Mouse (Mus musculus): ENCODE measurements around the gene Ctc1. TPM values are rescaled to one million over a fixed set of nuclear protein-coding genes. Genes with fewer than 3 reads are reported as not detected.

The Ctc1 gene
- polyA plus RNA-seq, 1 experiment from 2014 or later = 90.9 TPM

DNA sequence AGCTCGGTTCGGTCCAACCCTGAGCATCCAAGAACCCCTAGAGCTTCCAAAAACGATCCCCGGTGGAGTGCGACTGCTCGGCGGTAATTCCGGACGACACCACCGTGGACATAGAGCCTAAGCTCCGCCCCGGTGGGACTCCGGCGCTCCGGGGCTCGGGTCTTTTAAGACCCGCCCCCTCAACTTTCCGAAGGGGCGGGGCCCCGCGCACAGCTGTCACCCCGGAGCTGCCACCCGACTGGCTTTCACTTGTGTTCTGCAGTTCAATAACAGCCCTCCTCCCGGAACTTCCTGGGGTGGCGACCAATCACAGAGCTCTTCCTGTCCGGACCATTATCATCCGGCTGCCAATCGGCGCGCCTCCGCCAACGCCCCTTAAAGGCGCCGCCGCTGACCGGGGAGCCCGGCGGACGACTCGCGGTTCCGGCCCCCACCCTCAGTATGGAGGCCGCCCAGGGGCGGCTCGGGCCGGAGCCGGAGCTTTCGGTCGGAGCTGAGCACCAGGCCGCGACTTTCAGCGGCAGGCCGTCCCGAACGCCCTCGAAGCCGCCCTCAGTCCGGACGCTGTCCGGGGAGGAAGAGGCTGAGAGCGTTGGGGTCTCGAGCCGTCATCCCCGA is 43.8 kb downstream of the Ctc1 start, which contains the start of gene Borcs6:
Gene Borcs6, plus strand, starts transcription at position 361 of the 618 bp plus-strand sequence.
- Histone ChIP-seq H3K36me3 (peaks cover under 1% of the 10 kb centered on the region; the same call in 1 of the 2 replicates), H3K27ac (peak within 1 kb of the TSS; percentile 93), H3K9me3 (no peaks in the 10 kb centered on the region), H3K27me3 (ENCODE audit: insufficient read depth, poor library complexity, severe bottlenecking) (peaks cover 8% of the 10 kb centered on the region; the same call in 1 of the 2 replicates), H3K4me1 (replicated peaks) (peaks cover 41% of the 10 kb centered on the region), H3K4me3 (peak within 1 kb of the TSS; percentile 83)
- under 1% methylated on average over 64 of the region's 64 CpGs for WGBS
- DNase-seq (ENCODE audit: low spot score) = peak; percentile 96

DNA sequence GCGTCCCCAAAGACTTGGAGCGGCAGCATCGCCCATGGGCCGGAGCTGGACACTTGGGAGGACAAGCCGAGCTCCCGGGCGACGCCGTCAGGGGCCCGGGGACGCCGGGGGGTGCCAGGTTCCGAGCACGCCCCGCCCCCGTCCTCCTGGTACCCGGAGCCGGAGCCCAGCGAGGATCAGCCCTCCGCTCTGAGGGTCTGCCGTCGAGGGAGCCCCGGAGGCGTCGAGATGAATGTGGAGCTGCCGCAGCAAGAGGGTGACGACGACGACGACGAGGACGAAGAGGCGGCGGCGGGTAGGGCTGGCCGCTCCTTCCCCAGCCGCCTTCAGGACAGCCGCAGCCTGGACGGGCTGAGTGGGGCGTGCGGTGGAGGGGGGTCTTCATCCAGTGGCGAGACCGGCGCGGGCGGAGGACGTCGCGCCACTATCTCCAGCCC is 44.3 kb downstream of the Ctc1 start:
- Histone ChIP-seq H3K9me3 (no peaks in the 10 kb centered on the region), H3K36me3 (no peaks in the 10 kb centered on the region), H3K4me1 (replicated peaks) (peaks cover 47% of the 10 kb centered on the region), H3K27ac (peak overlapping the region; percentile 93), H3K27me3 (ENCODE audit: insufficient read depth, poor library complexity, severe bottlenecking) (peaks cover 8% of the 10 kb centered on the region; the same call in 1 of the 2 replicates), H3K4me3 (peak overlapping the region; percentile 83)
- no peak for DNase-seq (ENCODE audit: low spot score)
- under 1% methylated on average over 49 of the region's 49 CpGs for WGBS

- Histone ChIP-seq H3K27ac (peak overlapping the region; percentile 93), H3K36me3 (no peaks in the 10 kb centered on the region), H3K4me3 (peak overlapping the region; percentile 83), H3K9me3 (no peaks in the 10 kb centered on the region), H3K4me1 (replicated peaks) (peaks cover 47% of the 10 kb centered on the region), H3K27me3 (ENCODE audit: insufficient read depth, poor library complexity, severe bottlenecking) (peaks cover 8% of the 10 kb centered on the region; the same call in 1 of the 2 replicates)
- WGBS = under 1% methylated on average over 40 of the region's 40 CpGs
- peak; percentile 46 for DNase-seq (ENCODE audit: low spot score)
Observed at GRCm38 (mm10) chr11:69060448-69061254, 44.9 kb downstream of the Ctc1 start.

GRCm38 (mm10) chr11:69061255-69061912 is 45.7 kb downstream of the Ctc1 start:
- peak overlapping the region; percentile 93 for H3K27ac ChIP-seq
- peaks cover 14% of the 10 kb centered on the region for H3K27me3 ChIP-seq (ENCODE audit: insufficient read depth, poor library complexity, severe bottlenecking)
- WGBS = 8% methylated on average over 17 of the region's 17 CpGs
- H3K4me3 ChIP-seq = peak overlapping the region; percentile 83
- no peaks in the 10 kb centered on the region for H3K9me3 ChIP-seq
- no peak for DNase-seq (ENCODE audit: low spot score)
- H3K36me3 ChIP-seq = no peaks in the 10 kb centered on the region
- peaks cover 54% of the 10 kb centered on the region for H3K4me1 ChIP-seq (replicated peaks)

GRCm38 (mm10) chr11:69062194-69062760 is 46.6 kb downstream of the Ctc1 start:
- no peaks in the 10 kb centered on the region for H3K9me3 ChIP-seq
- peak; percentile 72 for DNase-seq (ENCODE audit: low spot score)
- H3K36me3 ChIP-seq = no peaks in the 10 kb centered on the region
- peaks cover 15% of the 10 kb centered on the region for H3K27me3 ChIP-seq (ENCODE audit: insufficient read depth, poor library complexity, severe bottlenecking)
- under 1% methylated on average over 17 of the region's 17 CpGs for WGBS
- H3K4me1 ChIP-seq (replicated peaks) = peaks cover 62% of the 10 kb centered on the region
- peak overlapping the region; percentile 50; the same call in 1 of the 2 replicates for H3K27ac ChIP-seq
- peak overlapping the region; percentile 83 for H3K4me3 ChIP-seq

DNA sequence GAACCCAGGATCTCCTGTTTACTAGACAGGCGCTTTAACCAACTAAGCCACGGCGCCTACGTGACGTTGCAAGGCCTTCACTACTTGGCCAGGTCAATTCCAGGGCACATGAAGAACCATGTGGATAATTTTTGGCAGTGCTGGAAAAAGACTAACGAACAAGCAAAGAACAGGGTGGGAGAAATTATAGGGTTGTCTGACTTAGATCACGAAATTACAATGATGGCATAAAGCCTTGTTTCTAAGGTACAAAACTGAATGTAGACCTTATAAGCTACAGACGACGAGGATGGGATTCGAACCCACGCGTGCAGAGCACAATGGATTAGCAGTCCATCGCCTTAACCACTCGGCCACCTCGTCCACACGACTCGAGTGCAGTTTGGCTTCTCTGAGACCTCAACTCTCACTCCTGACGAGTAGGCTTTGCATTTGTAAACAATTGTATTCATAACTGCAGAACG is 47.1 kb downstream of the Ctc1 start:
- peaks cover 62% of the 10 kb centered on the region for H3K4me1 ChIP-seq (replicated peaks)
- H3K9me3 ChIP-seq = no peaks in the 10 kb centered on the region
- DNase-seq (ENCODE audit: low spot score) = peak; percentile 94
- H3K4me3 ChIP-seq = peak overlapping the region; percentile 83
- H3K27me3 ChIP-seq (ENCODE audit: insufficient read depth, poor library complexity, severe bottlenecking) = peaks cover 15% of the 10 kb centered on the region
- peak overlapping the region; percentile 67; the same call in 1 of the 2 replicates for H3K27ac ChIP-seq
- no peaks in the 10 kb centered on the region for H3K36me3 ChIP-seq
- under 1% methylated on average over 19 of the region's 19 CpGs for WGBS

DNA sequence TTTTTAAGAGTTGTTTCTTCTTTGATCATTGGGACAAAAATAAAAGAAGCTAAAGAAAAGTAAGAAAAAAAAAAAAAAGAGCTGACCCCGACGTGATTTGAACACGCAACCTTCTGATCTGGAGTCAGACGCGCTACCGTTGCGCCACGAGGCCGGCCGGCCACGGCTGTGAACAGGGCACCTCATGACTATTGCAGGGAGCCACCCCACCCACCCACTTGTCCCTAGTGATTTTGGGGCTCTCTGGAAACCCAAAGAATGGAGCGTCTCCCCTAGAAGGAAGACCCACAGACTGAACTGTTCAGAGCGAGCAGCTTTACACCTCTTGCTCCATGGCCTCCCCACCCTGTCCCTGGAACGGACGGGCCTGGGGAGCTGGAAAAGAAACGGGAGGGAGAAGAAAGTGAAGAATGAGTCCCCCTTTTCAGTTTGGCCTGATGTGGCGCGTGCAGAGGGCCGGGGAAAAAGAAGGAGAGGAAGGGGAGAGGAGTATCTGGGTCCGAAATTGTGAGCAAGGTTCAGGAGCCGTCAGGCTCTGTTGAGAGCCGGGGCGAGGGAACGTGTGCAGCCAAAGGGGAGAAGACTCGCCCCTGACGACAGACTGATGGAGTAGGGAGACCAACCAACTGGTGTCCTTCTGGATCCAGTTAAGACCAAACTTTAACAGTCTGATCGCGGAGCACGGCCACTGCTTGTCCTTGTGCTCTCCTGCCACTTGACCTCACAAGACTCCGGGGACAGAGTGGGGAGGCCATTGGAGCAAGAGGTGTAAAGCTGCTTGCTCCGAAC is 47.9 kb downstream of the Ctc1 start:
- no peaks in the 10 kb centered on the region for H3K9me3 ChIP-seq
- under 1% methylated on average over 31 of the region's 31 CpGs for WGBS
- peaks cover 15% of the 10 kb centered on the region for H3K27me3 ChIP-seq (ENCODE audit: insufficient read depth, poor library complexity, severe bottlenecking)
- peak; percentile 94 for DNase-seq (ENCODE audit: low spot score)
- H3K27ac ChIP-seq = peak overlapping the region; percentile 89
- H3K36me3 ChIP-seq = no peaks in the 10 kb centered on the region
- peak overlapping the region; percentile 83 for H3K4me3 ChIP-seq
- peaks cover 54% of the 10 kb centered on the region for H3K4me1 ChIP-seq (replicated peaks)

- Histone ChIP-seq H3K36me3 (no peaks in the 10 kb centered on the region), H3K27me3 (ENCODE audit: insufficient read depth, poor library complexity, severe bottlenecking) (peaks cover 15% of the 10 kb centered on the region), H3K27ac (peak overlapping the region; percentile 89), H3K9me3 (no peaks in the 10 kb centered on the region), H3K4me1 (replicated peaks) (peaks cover 49% of the 10 kb centered on the region), H3K4me3 (peak overlapping the region; percentile 83)
- WGBS = 47% methylated on average over 9 of the region's 9 CpGs
- DNase-seq (ENCODE audit: low spot score) = no peak
Observed at GRCm38 (mm10) chr11:69064259-69065133, 48.8 kb downstream of the Ctc1 start.

DNA sequence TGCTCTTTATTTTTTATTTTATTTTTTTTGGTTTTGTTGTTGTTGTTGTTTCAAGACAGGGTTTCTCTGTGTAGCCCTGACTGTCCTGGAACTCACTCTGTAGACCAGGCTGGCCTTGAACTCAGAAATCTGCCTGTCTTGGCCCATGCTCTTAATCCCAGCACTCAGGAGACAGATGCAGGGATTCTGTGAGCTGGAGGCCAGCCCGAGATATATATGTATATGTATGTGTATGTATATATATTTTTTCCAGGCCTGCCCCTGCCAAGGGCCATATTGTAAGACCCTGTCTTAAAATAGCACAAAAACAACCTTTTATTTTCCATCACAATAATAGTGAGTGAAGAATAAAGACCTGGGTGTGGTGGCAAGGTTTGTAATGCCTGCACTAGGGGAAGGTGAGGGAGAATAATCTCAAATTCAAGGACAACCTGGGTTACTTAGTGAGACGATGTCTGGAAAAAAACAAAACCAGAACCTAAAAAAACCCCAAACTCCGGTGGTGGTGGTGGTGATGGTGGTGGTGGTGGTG is 49.7 kb downstream of the Ctc1 start:
- 58% methylated on average over 3 of the region's 3 CpGs for WGBS
- H3K4me1 ChIP-seq (replicated peaks) = peaks cover 53% of the 10 kb centered on the region
- H3K4me3 ChIP-seq = peak overlapping the region; percentile 65

DNA sequence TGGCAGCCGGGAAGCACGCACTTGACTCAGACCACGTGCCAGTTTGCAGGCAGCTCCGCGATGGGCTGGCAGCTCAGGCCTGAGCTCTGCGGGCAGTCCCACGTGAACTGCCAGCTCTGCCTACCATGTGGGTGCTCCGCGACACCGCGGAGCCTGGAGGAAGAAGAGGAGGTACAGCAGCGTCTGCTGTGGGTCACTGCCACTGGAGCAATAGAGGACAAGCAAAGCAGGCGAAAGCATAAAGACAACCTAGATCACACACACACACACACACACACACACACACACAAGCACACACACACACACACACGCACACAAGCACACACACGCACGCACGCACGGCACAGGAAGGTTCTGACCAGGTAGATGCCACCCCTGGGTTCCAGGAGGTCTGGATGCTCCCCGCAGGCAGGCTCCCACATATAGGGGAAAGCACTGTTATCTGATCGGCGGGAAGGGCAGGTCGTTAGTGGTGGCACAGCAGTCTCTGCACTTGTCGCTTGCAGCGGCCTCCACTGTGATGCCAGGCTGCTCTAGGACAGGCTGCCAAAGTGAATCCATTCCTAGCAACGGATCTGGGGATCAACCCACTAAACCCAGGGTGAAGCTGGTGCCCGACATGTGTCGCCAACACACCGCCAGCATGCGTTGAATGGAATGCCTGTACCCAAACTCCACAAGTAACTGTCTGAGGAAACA is 50.6 kb downstream of the Ctc1 start:
- peaks cover 50% of the 10 kb centered on the region for H3K4me1 ChIP-seq (replicated peaks)
- peak overlapping the region; percentile 65 for H3K4me3 ChIP-seq

More for the DNA sequence above, 49.7 kb downstream of the Ctc1 start:
- Histone ChIP-seq H3K27me3 (ENCODE audit: insufficient read depth, poor library complexity, severe bottlenecking) (peaks cover 15% of the 10 kb centered on the region), H3K27ac (no peak overlapping the region), H3K9me3 (no peaks in the 10 kb centered on the region), H3K36me3 (no peaks in the 10 kb centered on the region)
- no peak for DNase-seq (ENCODE audit: low spot score)

More for the DNA sequence above, 50.6 kb downstream of the Ctc1 start:
- 2% methylated on average over 29 of the region's 29 CpGs for WGBS
- H3K36me3 ChIP-seq = no peaks in the 10 kb centered on the region
- peaks cover 11% of the 10 kb centered on the region for H3K27me3 ChIP-seq (ENCODE audit: insufficient read depth, poor library complexity, severe bottlenecking)
- H3K9me3 ChIP-seq = no peaks in the 10 kb centered on the region
- peak overlapping the region; percentile 59 for H3K27ac ChIP-seq
- peak; percentile 27 for DNase-seq (ENCODE audit: low spot score)
